Mouse (Mus musculus) lung, postnatal 0 days (tissue): ENCODE measurements around the gene Aff4.
A peak's percentile ranks its signal among the peaks of the same experiment; 100 is the strongest.

Experiments
- CTCF ChIP-seq: IDR thresholded peaks from 2 replicates; pipeline ENCODE4 v1.5.1; 2016; ENCODE audit warnings: antibody characterized with exemption, mild to moderate bottlenecking
- EP300 ChIP-seq: IDR thresholded peaks from 2 replicates; pipeline ENCODE4 v1.6.1; 2016; ENCODE audit warnings: antibody characterized with exemption, mild to moderate bottlenecking, control low read depth

- peak; percentile 85 for TF ChIP-seq CTCF
- no peak for TF ChIP-seq EP300
Observed at GRCm38 (mm10) chr11:53466231-53466971, 115.8 kb downstream of the Aff4 start.
